Mouse (Mus musculus) liver, embryonic 11.5 days (tissue): ENCODE data around the gene Slc16a11. TPM values are rescaled to one million over a fixed set of nuclear protein-coding genes. Genes with fewer than 3 reads are reported as not detected.

Experiments
- ATAC-seq: fragments of 200-750 bp; cut with Nextera tagmentation; replicated peaks from 2 replicates; pipeline ENCODE4 v1.8.0; 2017; ENCODE audit warnings: moderate number of reproducible peaks, mild to moderate bottlenecking, moderate TSS enrichment, moderate library complexity; ENCODE audit not compliant: low FRiP score
- DNase-seq: peaks from one replicate; pipeline ENCODE4 v3.0.0-alpha.2; 2017; ENCODE audit warnings: low spot score
- H3K27ac ChIP-seq: fragments of 300-500 bp; sonication (generic); 2 replicates; pipeline ENCODE4 v1.5.1; 2014; ENCODE audit warnings: mild to moderate bottlenecking, low read depth, low read length, control low read depth
- H3K27me3 ChIP-seq: fragments of 300-500 bp; sonication (generic); replicated peaks from 2 replicates; pipeline ENCODE4 v1.6.1; 2014; ENCODE audit warnings: low read length, mixed read lengths; ENCODE audit not compliant: control insufficient read depth, insufficient read depth
- H3K36me3 ChIP-seq: fragments of 300-500 bp; sonication (generic); 2 replicates; pipeline ENCODE4 v1.6.1; 2014; ENCODE audit warnings: mild to moderate bottlenecking, low read length, moderate library complexity, mixed read lengths; ENCODE audit not compliant: control insufficient read depth, insufficient read depth
- H3K4me1 ChIP-seq: fragments of 300-500 bp; sonication (generic); replicated peaks from 2 replicates; pipeline ENCODE4 v1.6.1; 2014; ENCODE audit warnings: low read length, mixed read lengths; ENCODE audit not compliant: control insufficient read depth, insufficient read depth
- H3K4me2 ChIP-seq: fragments of 300-500 bp; sonication (generic); 2 replicates; pipeline ENCODE4 v1.6.1; 2014; ENCODE audit warnings: mild to moderate bottlenecking, control low read depth, moderate library complexity
- H3K4me3 ChIP-seq: fragments of 300-500 bp; sonication (generic); 2 replicates; pipeline ENCODE4 v1.5.1; 2014; ENCODE audit warnings: low read depth, low read length, control low read depth
- H3K9ac ChIP-seq: fragments of 300-500 bp; sonication (generic); 2 replicates; pipeline ENCODE4 v1.6.1; 2014; ENCODE audit warnings: low read depth, low read length, control low read depth
- H3K9me3 ChIP-seq: fragments of 300-500 bp; sonication (generic); 2 replicates; pipeline ENCODE4 v1.6.1; 2016; ENCODE audit warnings: low read length, inconsistent platforms, mixed read lengths; ENCODE audit not compliant: control insufficient read depth
- WGBS: fragments of 180-500 bp; shearing (Covaris S2); extraction: QIAGEN DNeasy Blood & Tissue Kit; methylation state at CpG from one replicate; pipeline ENCODE4 v1.1.7; 2014; 5-methylcytosine and 5-hydroxymethylcytosine counted together
- polyA plus RNA-seq: library from polyadenylated mRNA; unstranded; fragments of >200 nt; fragmentation: Nextera tagmentation; extraction: Ambion mirVana; gene quantifications from 2 replicates; pipeline ENCODE4 v1.2.1, GENCODE M21; 2014

The Slc16a11 gene
- polyA plus RNA-seq, 1 experiment from 2014 or later = 0.75 TPM

- peak overlapping the region; percentile 66 for H3K4me2 ChIP-seq
- H3K4me3 ChIP-seq = peak overlapping the region; percentile 20
- ATAC-seq (no peak), DNase-seq (no peak)
- peaks cover 45% of the 10 kb centered on the region for H3K4me1 ChIP-seq
- H3K36me3 ChIP-seq = no peaks in the 10 kb centered on the region
- WGBS = 22% methylated on average over 18 of the region's 18 CpGs
- no peak overlapping the region for H3K27ac ChIP-seq
- H3K9me3 ChIP-seq = no peaks in the 10 kb centered on the region
- peaks cover 44% of the 10 kb centered on the region for H3K27me3 ChIP-seq
- no peak overlapping the region; the same call in 1 of the 2 replicates for H3K9ac ChIP-seq
Measured at GRCm38 (mm10) chr11:70226602-70226890, 14.0 kb downstream of the Slc16a11 start.

GRCm38 (mm10) chr11:70227126-70227525 lies 14.6 kb downstream of the Slc16a11 start:
- H3K36me3 ChIP-seq = no peaks in the 10 kb centered on the region
- H3K27ac ChIP-seq = 0 out of 2 replicates have a peak overlapping the region, but pooled peaks have one; percentile 22
- no peaks in the 10 kb centered on the region for H3K9me3 ChIP-seq
- H3K9ac ChIP-seq = no peak overlapping the region
- H3K4me3 ChIP-seq = peak overlapping the region; percentile 20; the same call in 1 of the 2 replicates
- DNase-seq (no peak), ATAC-seq (no peak)
- peak overlapping the region; percentile 66 for H3K4me2 ChIP-seq
- peaks cover 43% of the 10 kb centered on the region for H3K4me1 ChIP-seq
- WGBS = 42% methylated on average over 5 of the region's 5 CpGs
- H3K27me3 ChIP-seq = peaks cover 44% of the 10 kb centered on the region

- Histone ChIP-seq H3K4me3 (peak overlapping the region; percentile 37), H3K36me3 (no peaks in the 10 kb centered on the region), H3K9me3 (no peaks in the 10 kb centered on the region), H3K27me3 (peaks cover 44% of the 10 kb centered on the region), H3K4me1 (peaks cover 37% of the 10 kb centered on the region), H3K27ac (0 out of 2 replicates have a peak overlapping the region, but pooled peaks have one; percentile 22), H3K9ac (no peak overlapping the region), H3K4me2 (peak overlapping the region; percentile 66)
- WGBS = 72% methylated on average over 4 of the region's 4 CpGs
- ATAC-seq (no peak), DNase-seq (no peak)
Measured at GRCm38 (mm10) chr11:70227661-70228245, 15.2 kb downstream of the Slc16a11 start.

GRCm38 (mm10) chr11:70228828-70229227 lies 16.3 kb downstream of the Slc16a11 start:
- no peaks in the 10 kb centered on the region for H3K36me3 ChIP-seq
- H3K4me3 ChIP-seq = peak overlapping the region; percentile 37
- no peak overlapping the region for H3K27ac ChIP-seq
- H3K27me3 ChIP-seq = peaks cover 44% of the 10 kb centered on the region
- peaks cover 31% of the 10 kb centered on the region for H3K4me1 ChIP-seq
- peak overlapping the region; percentile 66 for H3K4me2 ChIP-seq
- ATAC-seq (peak; percentile 75), DNase-seq (peak; percentile 75)
- H3K9me3 ChIP-seq = no peaks in the 10 kb centered on the region
- peak overlapping the region; percentile 36; the same call in 1 of the 2 replicates for H3K9ac ChIP-seq
- WGBS = 2% methylated on average over 19 of the region's 19 CpGs

- Histone ChIP-seq H3K27me3 (peaks cover 44% of the 10 kb centered on the region), H3K4me1 (peaks cover 29% of the 10 kb centered on the region), H3K36me3 (no peaks in the 10 kb centered on the region), H3K4me3 (peak within 1 kb of the TSS; percentile 37), H3K4me2 (peak within 1 kb of the TSS; percentile 66), H3K9ac (peak within 1 kb of the TSS; percentile 36), H3K9me3 (no peaks in the 10 kb centered on the region), H3K27ac (0 out of 2 replicates have a peak within 1 kb of the TSS, but pooled peaks have one; percentile 16)
- 3% methylated on average over 39 of the region's 39 CpGs for WGBS
- 0 out of 2 replicates have a peak, but pooled peaks have one; percentile 8 for ATAC-seq
- DNase-seq = no peak
Measured at GRCm38 (mm10) chr11:70229260-70230010, 16.9 kb downstream of the Slc16a11 start, which contains the start of gene Bcl6b. Gene Bcl6b, minus strand, starts transcription at chr11:70229798.

- H3K4me1 ChIP-seq = peaks cover 38% of the 10 kb centered on the region
- 1% methylated on average over 32 of the region's 32 CpGs for WGBS
Measured at GRCm38 (mm10) chr11:70230239-70230727, 17.7 kb downstream of the Slc16a11 start.

DNA sequence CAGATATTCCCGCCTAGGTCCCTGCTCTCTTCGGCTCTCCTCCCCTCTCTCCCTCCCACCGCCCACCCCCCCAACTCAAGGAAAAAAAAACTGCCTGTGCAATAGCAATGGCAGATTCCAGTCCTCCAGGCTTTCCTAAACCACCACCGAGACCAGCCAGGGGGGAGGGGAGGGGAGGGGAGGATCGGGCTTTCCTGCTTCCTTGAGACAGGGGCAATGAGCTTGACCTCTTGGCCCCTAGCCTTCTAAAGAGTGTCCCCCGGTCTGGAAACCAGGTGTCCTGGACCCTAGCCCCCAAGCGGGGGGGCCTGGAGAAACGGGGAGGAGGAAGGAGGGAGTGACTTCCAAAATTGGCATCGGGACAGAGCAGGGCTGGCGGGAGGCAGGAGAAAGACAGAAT lies 20.0 kb downstream of the Slc16a11 start:
- H3K9ac ChIP-seq = peak overlapping the region; percentile 56; the same call in 1 of the 2 replicates
- H3K27me3 ChIP-seq = peaks cover 28% of the 10 kb centered on the region
- no peak overlapping the region for H3K27ac ChIP-seq
- DNase-seq = peak; percentile 58
- peak overlapping the region; percentile 60 for H3K4me2 ChIP-seq
- no peak for ATAC-seq
- H3K36me3 ChIP-seq = peaks cover 7% of the 10 kb centered on the region; the same call in 1 of the 2 replicates
- 18% methylated on average over 10 of the region's 10 CpGs for WGBS
- peak overlapping the region; percentile 35 for H3K4me3 ChIP-seq
- H3K9me3 ChIP-seq = no peaks in the 10 kb centered on the region
- H3K4me1 ChIP-seq = peaks cover 43% of the 10 kb centered on the region

More at GRCm38 (mm10) chr11:70230239-70230727, 17.7 kb downstream of the Slc16a11 start:
- peak; percentile 82 for DNase-seq
- no peaks in the 10 kb centered on the region for H3K9me3 ChIP-seq
- H3K4me3 ChIP-seq = peak overlapping the region; percentile 37
- H3K4me2 ChIP-seq = peak overlapping the region; percentile 66
- peak overlapping the region; percentile 25; the same call in 1 of the 2 replicates for H3K9ac ChIP-seq
- H3K36me3 ChIP-seq = peaks cover 2% of the 10 kb centered on the region; the same call in 1 of the 2 replicates
- 0 out of 2 replicates have a peak overlapping the region, but pooled peaks have one; percentile 16 for H3K27ac ChIP-seq
- peaks cover 41% of the 10 kb centered on the region for H3K27me3 ChIP-seq
- peak; percentile 64 for ATAC-seq

DNA sequence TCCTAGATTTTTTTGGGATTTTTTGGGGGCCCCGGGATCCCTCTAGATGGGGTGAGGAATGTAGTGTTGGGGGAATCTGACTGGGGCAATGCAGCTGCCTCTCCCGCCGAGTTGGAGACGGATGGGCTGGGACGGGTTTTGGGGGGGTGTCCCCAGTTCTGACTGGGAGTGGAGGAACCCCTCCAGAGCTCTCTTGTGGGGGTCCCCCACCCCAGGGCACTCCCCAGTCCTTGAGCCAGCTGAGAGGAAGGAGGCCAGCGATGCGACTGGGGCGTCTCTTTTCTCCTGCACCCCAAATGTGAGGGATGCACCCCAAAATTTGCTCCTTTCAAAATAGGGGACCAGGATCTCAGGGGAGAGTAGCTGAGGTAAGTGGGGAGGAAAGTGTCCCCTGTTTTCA lies 20.5 kb downstream of the Slc16a11 start:
- Histone ChIP-seq H3K4me1 (peaks cover 43% of the 10 kb centered on the region), H3K4me3 (no peak overlapping the region), H3K4me2 (peak overlapping the region; percentile 60), H3K36me3 (peaks cover 7% of the 10 kb centered on the region; the same call in 1 of the 2 replicates), H3K27me3 (peaks cover 24% of the 10 kb centered on the region), H3K9ac (no peak overlapping the region), H3K9me3 (no peaks in the 10 kb centered on the region), H3K27ac (no peak overlapping the region)
- DNase-seq (no peak), ATAC-seq (no peak)
- WGBS = 56% methylated on average over 8 of the region's 8 CpGs
